Mouse (Mus musculus): Measurements from ENCODE around the gene Creld2.

DNA sequence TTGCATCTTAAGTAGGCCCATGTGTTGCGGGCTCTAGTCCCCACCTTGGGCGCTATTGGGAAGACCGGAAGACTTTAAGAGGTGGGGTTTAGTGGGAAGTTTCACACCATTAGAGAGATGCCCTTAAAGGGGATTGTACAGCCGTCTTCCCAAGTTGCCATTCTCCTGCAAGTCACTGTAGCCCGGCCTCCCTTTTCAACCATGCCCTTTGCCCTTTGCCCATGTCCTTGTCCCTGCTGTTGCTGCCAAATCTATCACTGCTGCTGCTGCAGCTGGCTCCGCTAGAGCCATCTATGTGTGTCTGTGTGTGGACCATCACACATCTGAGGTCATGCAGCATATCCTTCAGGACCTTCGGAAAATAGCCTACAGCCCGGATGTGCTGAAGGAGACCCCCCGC, 13.1 kb downstream of the Creld2 start:
- no peak for TF ChIP-seq POLR2A (IDR thresholded peaks at IDR 0.05; ENCODE audit: insufficient read depth, low read depth, low read length)
- no peak for TF ChIP-seq CTCF (IDR thresholded peaks at IDR 0.05; ENCODE audit: insufficient read depth, low read depth, low read length)

Data from olfactory bulb, adult 2 months (tissue).